Mouse (Mus musculus): ENCODE results near the gene Gm10392. TPM values are rescaled to one million over a fixed set of nuclear protein-coding genes. Genes with fewer than 3 reads are reported as not detected.

Gm10392 gene
- polyA plus RNA-seq (2012; rRNA removed), result not detected in 2 replicates

GRCm38 (mm10) chr11:77519043-77519442, at the start of gene Gm10392:
Gm10392 (minus strand) TSS chr11:77519198.

GRCm38 (mm10) chr11:77515637-77516552, 3.1 kb downstream of the Gm10392 start, which contains the start of gene Trp53i13:
Trp53i13 (minus strand) TSS chr11:77515980.

GRCm38 (mm10) chr11:77514832-77515636, 4.0 kb downstream of the Gm10392 start, which contains the start of gene Abhd15:
Abhd15 (plus strand) TSS chr11:77515121.

GRCm38 (mm10) chr11:77493512-77494343, 25.3 kb downstream of the Gm10392 start, which contains the start of gene Git1:
Git1 (plus strand) TSS chr11:77493562.

GRCm38 (mm10) chr11:77489591-77490235, 29.3 kb downstream of the Gm10392 start, which contains the start of gene Ankrd13b:
Ankrd13b (minus strand) TSS chr11:77489678.

Other genes with a start within 250 kb of the Gm10392 start
- gene Coro6, start 56.8 kb downstream of the Gm10392 start, polyA plus RNA-seq (2012; rRNA removed), result 3.1 and 5.0 TPM in 2 replicates
- gene Ankrd13b, start 29.5 kb downstream of the Gm10392 start, polyA plus RNA-seq (2012; rRNA removed), result 16.4 and 19.9 TPM in 2 replicates
- gene Git1, start 25.6 kb downstream of the Gm10392 start, polyA plus RNA-seq (2012; rRNA removed), result 39.0 and 39.7 TPM in 2 replicates
- gene Abhd15, start 4.1 kb downstream of the Gm10392 start, polyA plus RNA-seq (2012; rRNA removed), result 0.57 and 1.5 TPM in 2 replicates
- 13.9 and 21.6 TPM in 2 replicates for gene Trp53i13, start 3.2 kb downstream of the Gm10392 start, polyA plus RNA-seq (2012; rRNA removed)
- 0.57 and 0.80 TPM in 2 replicates for gene Taok1, start 88.6 kb upstream of the Gm10392 start, polyA plus RNA-seq (2012; rRNA removed)
- 3.7 and 4.9 TPM in 2 replicates for gene Nufip2, start 167.0 kb upstream of the Gm10392 start, polyA plus RNA-seq (2012; rRNA removed)
- not detected in 2 replicates for gene Cryba1, start 206.1 kb upstream of the Gm10392 start, polyA plus RNA-seq (2012; rRNA removed)
- gene Myo18a, start 244.0 kb upstream of the Gm10392 start, polyA plus RNA-seq (2012; rRNA removed), result 65.6 and 67.6 TPM in 2 replicates

Data from stomach, adult 2 months (tissue).